Mouse (Mus musculus) effector memory CD4-positive, alpha-beta T cell, adult 7 months (primary cell): ENCODE measurements around the gene Eif3i. TPM values are rescaled to one million over a fixed set of nuclear protein-coding genes. Genes with fewer than 3 reads are reported as not detected.

Experiments
- polyA plus RNA-seq: library from polyadenylated mRNA; unstranded; fragments of 100-300 nt; shearing (Covaris generic); gene quantifications from one replicate; pipeline ENCODE4 v1.2.1, GENCODE M21; 2017

Gene Eif3i
- 188 TPM for polyA plus RNA-seq

GRCm38 (mm10) chr4:129600233-129601158, at the start of gene Eif3i, which contains the start of gene Tmem234:
TSS of gene Eif3i (minus strand) at chr4:129600648.
TSS of gene Tmem234 (plus strand) at chr4:129600668.

GRCm38 (mm10) chr4:129640638-129641467, 40.4 kb upstream of the Eif3i start, which contains the start of gene Txlna:
TSS of gene Txlna (minus strand) at chr4:129641065.

GRCm38 (mm10) chr4:129623681-129624091, 23.2 kb upstream of the Eif3i start, which contains the start of gene Ccdc28b:
TSS of gene Ccdc28b (minus strand) at chr4:129623947.

GRCm38 (mm10) chr4:129618786-129619691, 18.6 kb upstream of the Eif3i start, which contains the start of gene Iqcc:
TSS of gene Iqcc (minus strand) at chr4:129619099.

GRCm38 (mm10) chr4:129614093-129614492, 13.6 kb upstream of the Eif3i start, which contains the start of gene Dcdc2b:
TSS of gene Dcdc2b (minus strand) at chr4:129614257.

GRCm38 (mm10) chr4:129578466-129578865, 22.0 kb downstream of the Eif3i start, which contains the start of gene Fam167b:
TSS of gene Fam167b (minus strand) at chr4:129578549.

GRCm38 (mm10) chr4:129573430-129573829, 27.0 kb downstream of the Eif3i start, which contains the start of gene Lck:
TSS of gene Lck (minus strand) at chr4:129573641.

GRCm38 (mm10) chr4:129542592-129543141, 57.8 kb downstream of the Eif3i start, which contains the start of gene Hdac1:
TSS of gene Hdac1 (minus strand) at chr4:129542713.

Other genes with a start within 250 kb of the Eif3i start
- gene Zbtb8a, start 222.5 kb downstream of the Eif3i start, polyA plus RNA-seq: 4.0 TPM
- gene Zbtb8b, start 159.8 kb downstream of the Eif3i start, polyA plus RNA-seq: not detected
- gene Bsdc1, start 139.1 kb downstream of the Eif3i start, polyA plus RNA-seq: 83.6 TPM
- not detected for gene Tssk3, start 109.6 kb downstream of the Eif3i start, polyA plus RNA-seq
- gene Fam229a, start 109.5 kb downstream of the Eif3i start, polyA plus RNA-seq: not detected
- 39.8 TPM for gene Marcksl1, start 87.1 kb downstream of the Eif3i start, polyA plus RNA-seq
- gene Hdac1, start 57.9 kb downstream of the Eif3i start, polyA plus RNA-seq: 159 TPM
- gene Lck, start 27.0 kb downstream of the Eif3i start, polyA plus RNA-seq: 1,404 TPM
- not detected for gene Fam167b, start 22.1 kb downstream of the Eif3i start, polyA plus RNA-seq
- 158 TPM for gene Tmem234, start within 50 bp of the Eif3i start, polyA plus RNA-seq
- gene Dcdc2b, start 13.6 kb upstream of the Eif3i start, polyA plus RNA-seq: 1.2 TPM
- gene Iqcc, start 18.5 kb upstream of the Eif3i start, polyA plus RNA-seq: 22.2 TPM
- gene Ccdc28b, start 23.3 kb upstream of the Eif3i start, polyA plus RNA-seq: 15.7 TPM
- 70.1 TPM for gene Txlna, start 40.4 kb upstream of the Eif3i start, polyA plus RNA-seq
- gene Kpna6, start 72.1 kb upstream of the Eif3i start, polyA plus RNA-seq: 24.0 TPM
- gene Tmem39b, start 96.2 kb upstream of the Eif3i start, polyA plus RNA-seq: 12.6 TPM
- 152 TPM for gene Khdrbs1, start 141.7 kb upstream of the Eif3i start, polyA plus RNA-seq
- 770 TPM for gene Ptp4a2, start 210.6 kb upstream of the Eif3i start, polyA plus RNA-seq